Mouse (Mus musculus): ENCODE measurements around the gene Alg11.
A peak's percentile ranks its signal among the peaks of the same experiment; 100 is the strongest.

Alg11 gene

GRCm38 (mm10) chr8:22060446-22060889, at the start of gene Alg11:
Gene Alg11 (plus strand): TSS chr8:22060721.
- peak; percentile 93 for DNase-seq (ENCODE audit: low spot score)

- DNase-seq (ENCODE audit: low spot score) = no peak
Observed at GRCm38 (mm10) chr8:22013034-22013707, 47.4 kb upstream of the Alg11 start.

DNA sequence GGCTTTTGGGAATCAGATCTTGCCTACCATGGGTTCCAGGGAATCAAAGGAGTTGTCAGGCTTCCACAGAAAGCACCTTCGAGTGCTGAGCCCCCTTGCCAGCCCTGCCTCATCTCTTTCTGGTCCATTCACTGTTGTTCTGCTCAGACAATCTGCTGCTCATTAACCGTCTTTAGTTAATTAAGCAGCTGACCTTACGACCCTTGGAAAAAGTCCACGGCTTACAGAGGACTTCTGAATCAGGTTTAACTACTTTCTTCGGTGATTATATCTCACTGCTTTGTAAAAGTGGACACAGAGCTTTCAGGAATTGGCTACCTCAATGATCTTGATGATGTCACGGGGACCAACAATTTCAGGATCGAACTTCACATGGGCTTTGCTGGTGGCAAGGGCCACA, 42.8 kb upstream of the Alg11 start:
- DNase-seq (ENCODE audit: low spot score) = no peak

DNA sequence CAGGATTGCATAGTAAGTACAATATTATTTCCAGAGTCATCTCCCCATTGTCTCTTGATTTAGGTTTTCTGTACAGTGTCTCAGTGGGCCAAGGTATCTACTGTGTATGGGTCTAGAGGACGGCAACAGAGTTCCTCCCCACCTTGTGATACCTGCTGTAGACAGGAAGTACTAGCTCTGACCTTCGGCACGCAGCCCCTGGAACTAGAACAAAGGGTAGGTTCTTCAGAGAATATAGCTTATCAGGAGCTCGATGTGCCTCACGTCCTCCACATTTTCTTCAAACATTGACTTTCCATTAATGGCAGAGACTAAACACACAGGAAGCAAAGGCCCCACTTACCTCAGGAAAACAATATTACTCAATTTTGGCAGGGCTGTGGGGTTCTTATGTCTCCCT, 41.0 kb upstream of the Alg11 start:
- DNase-seq (ENCODE audit: low spot score) = no peak

GRCm38 (mm10) chr8:22022244-22022643, 38.3 kb upstream of the Alg11 start:
- DNase-seq (ENCODE audit: low spot score) = no peak

DNA sequence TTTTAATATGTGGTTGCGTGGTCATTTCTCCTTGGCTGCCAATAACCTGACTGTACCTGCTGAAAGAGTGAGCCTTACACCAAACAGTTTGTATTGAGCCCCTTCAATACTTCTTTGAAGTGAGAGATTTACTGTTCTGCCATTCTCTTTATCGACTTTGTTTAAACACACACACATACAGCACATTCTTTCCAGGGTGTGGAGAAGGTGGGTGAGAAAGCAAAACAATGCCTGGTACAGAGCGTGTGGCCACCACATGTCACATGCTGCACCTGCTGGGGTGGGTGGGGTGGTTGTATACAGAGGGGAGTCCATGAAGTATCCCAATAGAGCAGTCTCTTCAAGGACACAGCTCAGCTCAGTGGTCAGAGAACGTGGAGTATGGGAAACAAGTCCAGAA, 35.3 kb upstream of the Alg11 start:
- DNase-seq (ENCODE audit: low spot score) = no peak

- no peak for DNase-seq (ENCODE audit: low spot score)
Observed at GRCm38 (mm10) chr8:22028973-22029372, 31.5 kb upstream of the Alg11 start.

- DNase-seq (ENCODE audit: low spot score) = no peak
Observed at GRCm38 (mm10) chr8:22030990-22031389, 29.5 kb upstream of the Alg11 start.

- no peak for DNase-seq (ENCODE audit: low spot score)
Observed at GRCm38 (mm10) chr8:22036137-22036536, 24.4 kb upstream of the Alg11 start.

GRCm38 (mm10) chr8:22037022-22037421, 23.5 kb upstream of the Alg11 start:
- DNase-seq (ENCODE audit: low spot score) = no peak

GRCm38 (mm10) chr8:22039468-22040152, 20.9 kb upstream of the Alg11 start:
- DNase-seq (ENCODE audit: low spot score) = no peak

DNA sequence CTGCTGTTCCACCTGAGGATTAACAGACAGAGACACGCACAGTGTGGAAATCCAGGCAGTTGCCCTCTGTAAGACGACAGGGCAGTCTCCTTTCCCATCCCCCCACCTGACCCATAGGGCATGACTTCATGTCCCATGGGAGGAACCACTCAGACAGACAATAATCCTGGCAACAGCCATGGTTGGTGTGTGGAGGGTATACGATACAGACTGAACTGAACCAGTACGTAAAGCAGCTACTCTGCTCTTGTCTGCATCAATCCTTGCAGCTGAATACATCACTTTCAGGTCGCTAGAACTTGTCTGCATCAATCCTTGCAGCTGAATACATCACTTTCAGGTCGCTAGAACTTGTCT, 20.4 kb upstream of the Alg11 start:
- no peak for DNase-seq (ENCODE audit: low spot score)

- DNase-seq (ENCODE audit: low spot score) = no peak
Observed at GRCm38 (mm10) chr8:22042515-22042914, 18.0 kb upstream of the Alg11 start.

DNA sequence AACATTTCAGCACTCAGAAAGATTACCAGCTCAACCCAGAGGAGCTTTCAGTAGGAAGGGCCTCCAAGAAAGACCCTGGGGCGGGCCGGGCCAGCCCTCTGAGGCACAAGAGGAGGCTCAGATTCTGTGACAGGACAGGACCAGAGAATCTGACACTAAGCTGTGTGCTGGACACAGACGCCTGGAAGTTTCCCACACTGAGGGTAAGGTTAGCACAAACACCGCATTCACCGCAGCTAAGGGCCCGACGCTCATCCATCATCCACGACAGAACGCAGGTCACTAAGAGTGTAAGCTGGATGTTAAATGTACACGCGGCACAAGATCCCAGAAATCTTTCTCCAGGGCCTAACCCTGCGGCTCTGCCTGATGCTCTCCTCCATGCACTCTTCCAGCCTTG, 16.8 kb upstream of the Alg11 start:
- DNase-seq (ENCODE audit: low spot score) = no peak

DNA sequence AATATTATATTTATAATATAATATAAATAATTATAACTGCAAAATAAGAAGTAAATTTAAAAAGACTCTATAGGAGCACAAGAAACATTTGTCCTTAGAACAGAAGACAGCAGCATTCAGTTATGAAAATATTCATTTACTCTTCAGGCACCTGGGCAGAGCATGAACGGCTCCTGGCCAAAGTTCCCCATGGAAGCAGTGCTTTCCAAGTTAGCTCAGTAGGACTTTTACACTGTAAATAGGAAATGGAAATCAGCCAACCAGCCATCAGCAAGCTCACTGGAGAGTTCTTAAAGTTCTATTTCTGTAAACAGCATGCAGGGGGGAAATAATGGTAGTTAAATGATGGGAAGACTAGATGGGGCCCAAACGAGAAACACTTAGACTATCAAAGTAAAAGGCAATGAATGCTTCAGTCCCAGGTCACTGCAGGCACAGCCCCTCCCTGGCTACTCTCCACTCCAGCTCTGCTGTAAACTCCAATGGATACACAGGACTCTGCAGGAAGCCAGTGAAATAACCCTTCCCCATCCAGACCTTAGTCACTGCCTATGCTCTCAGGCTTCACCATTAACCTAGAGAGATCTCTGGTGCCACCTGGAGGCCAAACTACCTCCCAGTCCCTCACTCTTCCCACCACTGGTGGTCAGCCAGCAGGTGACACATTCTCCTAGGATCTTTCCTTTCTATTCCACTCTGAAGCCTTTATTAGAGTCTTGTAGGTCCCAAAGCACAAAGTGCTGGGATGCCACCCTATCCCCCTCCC, 12.6 kb upstream of the Alg11 start:
- peak; percentile 55 for DNase-seq (ENCODE audit: low spot score)

DNA sequence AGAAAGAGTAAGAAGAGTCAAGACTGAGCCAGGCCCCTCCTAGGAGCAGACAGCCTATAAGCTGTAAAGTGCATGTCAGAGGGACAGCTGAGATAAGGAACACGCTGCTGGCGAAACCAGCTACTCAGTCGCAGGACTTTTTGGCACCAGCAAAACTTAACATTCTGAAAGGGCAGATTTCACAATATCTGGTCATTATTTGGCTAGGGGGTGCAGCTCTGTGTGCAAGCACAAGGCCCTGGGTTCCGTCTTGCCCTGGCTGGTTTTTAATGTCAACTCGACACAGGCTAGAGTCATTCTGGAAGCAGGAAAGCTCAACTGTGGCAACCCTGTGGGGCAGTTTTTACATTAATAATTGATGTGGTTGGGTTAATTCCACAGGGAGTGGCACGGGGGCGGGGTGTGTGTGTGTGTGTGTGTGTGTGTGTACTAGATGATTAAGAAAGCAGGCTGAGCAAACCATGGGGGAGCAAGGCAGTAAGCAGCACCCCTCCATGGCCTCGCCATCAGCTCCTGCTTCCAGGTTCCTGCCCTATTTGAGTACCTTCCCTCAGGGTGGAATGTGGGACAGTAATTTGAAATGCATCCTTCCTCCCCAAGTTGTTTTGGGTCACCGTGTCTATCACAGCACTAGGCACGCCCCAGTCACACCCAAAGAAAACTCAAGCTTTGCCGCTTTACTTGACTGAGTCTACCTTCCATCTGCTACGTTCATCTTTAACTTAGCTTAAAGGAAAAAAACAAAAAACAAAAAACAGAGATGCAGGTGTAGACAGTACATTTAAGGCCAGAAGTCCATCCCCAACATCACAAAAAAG, 5.6 kb upstream of the Alg11 start:
- no peak for DNase-seq (ENCODE audit: low spot score)

DNA sequence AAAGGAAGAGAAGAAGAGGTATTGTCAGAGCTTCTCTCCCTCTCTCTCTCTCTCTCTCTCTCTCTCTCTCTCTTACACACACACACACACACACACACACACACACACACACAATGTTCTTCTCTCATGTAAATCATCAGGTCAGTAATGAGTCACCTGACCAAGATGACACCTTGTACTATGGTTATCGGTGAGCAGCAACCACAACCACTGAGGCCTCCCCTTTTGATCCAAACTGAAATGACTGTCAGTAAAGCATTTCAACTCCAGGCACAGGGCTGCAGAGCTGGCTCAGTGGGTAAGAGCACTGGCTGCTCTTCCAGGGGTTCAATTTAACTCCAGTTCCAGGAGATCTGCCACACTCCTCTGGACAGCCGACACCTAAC, 5.0 kb upstream of the Alg11 start:
- DNase-seq (ENCODE audit: low spot score) = no peak

- no peak for DNase-seq (ENCODE audit: low spot score)
Observed at GRCm38 (mm10) chr8:22056850-22057249, 3.7 kb upstream of the Alg11 start.

- DNase-seq (ENCODE audit: low spot score) = no peak
Observed at GRCm38 (mm10) chr8:22058368-22058767, 2.2 kb upstream of the Alg11 start.

GRCm38 (mm10) chr8:22059153-22059738, 1.3 kb upstream of the Alg11 start:
- no peak for DNase-seq (ENCODE audit: low spot score)

- no peak for DNase-seq (ENCODE audit: low spot score)
Observed at GRCm38 (mm10) chr8:22059821-22060445, 588 bp upstream of the Alg11 start, which contains the start of gene Atp7b. Gene Atp7b (minus strand): TSS chr8:22060305.
